Mouse (Mus musculus): ENCODE results near the gene Mog.
"Not testable (repeated sequence)": the region's sequence is repeated elsewhere in the genome, so short reads cannot be mapped to it uniquely, and the experiment has no call there.

Gene Mog

DNA sequence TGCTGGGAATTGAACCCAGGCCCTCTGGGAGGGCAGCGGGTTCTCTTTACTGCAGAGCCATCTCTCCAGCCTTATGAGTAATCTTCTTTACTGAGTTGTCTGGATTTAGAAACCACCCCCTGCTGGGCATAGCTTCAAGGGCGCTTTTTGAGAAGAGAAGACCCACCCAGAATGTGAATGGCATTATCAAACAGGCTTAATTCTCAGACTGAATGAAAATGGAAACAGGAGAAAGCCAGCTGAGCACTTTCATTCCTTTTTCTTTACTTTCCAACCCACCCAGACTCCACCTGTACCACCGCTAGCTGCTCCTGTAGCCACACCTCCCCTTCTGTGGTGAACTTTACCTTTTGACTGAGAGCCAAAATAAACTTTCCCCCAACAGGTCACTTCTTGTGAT, 27.8 kb downstream of the Mog start:
- DNase-seq (ENCODE audit: extremely low spot score, low spot score): no peak

DNA sequence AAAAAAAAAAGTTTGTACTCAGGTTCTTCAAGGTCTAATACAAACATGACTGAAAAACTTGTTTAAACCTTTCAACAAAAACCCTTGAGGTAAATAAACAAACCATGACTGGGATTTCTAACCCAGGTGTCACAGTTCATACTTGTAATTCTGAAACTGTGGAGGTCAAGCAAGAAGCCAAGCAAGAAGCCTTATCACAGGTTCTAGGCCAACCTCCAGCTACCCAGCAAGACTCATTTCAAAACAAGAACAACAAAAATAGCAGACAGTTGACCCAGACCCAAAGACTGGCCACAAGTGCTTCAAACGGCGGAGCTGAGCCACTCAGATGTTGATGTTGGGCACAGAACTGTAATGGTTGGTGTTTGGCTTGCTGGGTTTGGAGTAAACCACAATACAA, 28.7 kb downstream of the Mog start:
- DNase-seq (ENCODE audit: extremely low spot score, low spot score): no peak

- no peak for DNase-seq (ENCODE audit: extremely low spot score, low spot score)
These were observed 29.4 kb downstream of the Mog start for GRCm38 (mm10) chr17:36993770-36994325.

DNA sequence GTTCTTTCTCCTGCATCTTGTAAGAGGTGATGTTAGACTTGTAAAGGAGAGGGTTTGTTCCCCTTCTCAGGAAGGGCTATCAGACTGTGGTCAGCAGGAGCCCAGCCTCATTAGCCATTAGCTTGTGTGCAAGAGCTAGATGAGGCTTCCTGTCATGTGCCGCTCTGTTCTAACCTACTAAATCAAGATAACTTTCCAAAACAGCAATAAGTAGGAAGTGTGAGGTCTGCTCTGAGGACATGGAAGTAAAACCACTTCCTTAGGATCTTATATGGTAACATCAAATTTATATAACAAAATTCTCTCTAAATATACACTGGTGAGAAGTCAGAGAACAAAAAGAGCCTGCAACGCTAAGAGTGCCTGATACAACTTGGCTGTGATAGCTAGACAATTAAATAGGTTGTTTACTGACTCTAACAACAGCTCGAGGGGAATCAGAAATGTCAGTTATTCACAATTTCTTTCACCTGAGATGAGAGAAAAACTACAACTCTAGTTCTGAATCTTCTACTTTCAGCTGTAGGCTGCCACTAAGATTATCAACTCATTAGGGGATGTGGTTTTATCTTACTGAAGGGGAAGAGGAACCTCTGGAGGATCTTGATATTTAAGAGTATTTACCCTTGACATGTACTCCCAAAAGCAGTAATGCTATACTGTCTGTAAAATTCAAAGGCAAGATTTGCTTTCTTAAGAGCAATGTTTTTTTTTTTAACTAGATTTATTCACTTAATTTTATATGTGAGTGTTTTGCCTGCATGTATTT, 30.7 kb downstream of the Mog start:
- DNase-seq (ENCODE audit: extremely low spot score, low spot score): no peak

- DNase-seq (ENCODE audit: extremely low spot score, low spot score): not testable (repeated sequence)
These were observed 32.6 kb downstream of the Mog start for GRCm38 (mm10) chr17:36990630-36991029.

- no peak for DNase-seq (ENCODE audit: extremely low spot score, low spot score)
These were observed 33.8 kb downstream of the Mog start, which contains the start of gene H2-M5 for GRCm38 (mm10) chr17:36989437-36989836. H2-M5 (minus strand) TSS chr17:36989537.

DNA sequence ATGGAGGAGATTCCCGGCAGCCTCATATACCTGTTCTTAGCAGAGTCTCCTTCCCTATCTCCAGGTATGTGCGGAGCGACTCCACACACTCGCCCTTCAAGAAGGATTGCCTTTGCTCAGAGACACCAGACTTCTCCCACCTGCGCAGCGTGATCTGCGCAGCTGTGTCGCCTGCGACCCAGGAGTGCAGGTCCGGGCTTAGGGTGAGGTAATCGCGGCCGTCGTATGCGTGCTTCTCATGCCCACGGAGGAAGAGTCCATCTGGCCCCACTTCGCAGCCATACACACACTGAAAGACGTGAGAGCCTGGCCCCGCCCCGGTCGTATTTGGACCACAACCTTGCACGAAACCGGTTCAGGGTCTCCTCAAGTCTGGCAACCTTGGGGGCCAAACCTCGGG, 34.7 kb downstream of the Mog start:
- DNase-seq (ENCODE audit: extremely low spot score, low spot score): no peak

DNA sequence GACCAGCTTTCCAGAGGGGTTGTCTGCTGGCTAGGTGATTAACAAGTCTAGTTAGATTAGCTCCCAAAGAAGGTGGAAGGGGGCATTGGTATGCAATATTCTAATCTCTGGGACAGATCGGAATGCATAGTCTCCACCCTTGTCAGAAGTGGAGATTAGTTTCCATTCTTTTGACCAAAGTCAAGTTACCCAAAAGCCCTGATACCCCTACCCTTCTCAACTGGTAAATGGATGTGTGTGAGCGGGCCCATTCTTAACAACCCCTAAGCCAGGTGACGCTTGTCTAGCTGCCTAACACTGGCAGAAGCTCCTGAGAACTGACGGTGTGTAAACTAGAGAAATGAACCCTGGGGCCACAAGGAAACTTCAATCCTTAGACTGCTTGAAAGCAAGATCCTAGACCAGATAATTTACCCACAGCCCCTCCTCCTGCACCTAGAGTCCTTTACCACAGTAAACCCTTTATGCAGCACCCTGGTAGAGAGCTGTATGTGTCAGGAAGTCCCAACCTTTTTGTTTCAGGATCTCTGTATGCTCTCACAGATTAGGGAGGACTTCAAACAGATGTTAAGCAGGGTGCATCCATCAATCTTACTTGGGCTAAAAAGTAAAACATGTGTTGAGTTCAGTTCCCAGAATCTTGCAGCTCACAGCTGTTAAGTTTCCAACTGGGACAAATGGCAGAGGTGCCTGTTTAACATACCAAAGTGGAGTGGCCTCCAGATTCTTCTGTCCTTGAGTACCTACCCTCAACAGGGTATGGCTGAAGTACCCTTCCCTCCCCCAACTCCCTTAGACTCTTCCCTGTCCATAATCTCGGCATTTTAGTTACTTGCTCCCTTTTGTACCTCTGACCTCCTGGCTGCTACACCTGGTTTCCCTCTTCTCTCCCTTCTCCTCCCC, 40.7 kb downstream of the Mog start:
- DNase-seq (ENCODE audit: extremely low spot score, low spot score): no peak

DNA sequence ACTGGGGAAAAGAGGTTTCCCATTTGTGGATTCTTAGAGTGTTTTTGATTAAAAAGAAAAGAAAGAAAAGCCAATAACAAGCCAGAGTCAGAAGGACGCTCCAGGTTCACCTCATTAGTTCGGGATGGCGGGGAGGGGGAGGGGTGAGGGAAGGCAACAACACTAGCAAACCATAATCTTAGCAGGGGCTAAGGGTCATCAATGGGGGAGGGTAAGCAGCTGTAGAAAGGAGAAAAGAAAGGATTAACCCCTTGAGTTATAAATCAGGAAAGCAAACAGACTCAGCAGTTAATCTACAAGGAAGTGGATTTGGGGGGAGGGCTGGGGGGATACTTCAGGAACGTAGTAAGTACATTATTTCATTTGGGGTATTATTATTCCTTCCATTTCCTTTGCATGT, 41.4 kb downstream of the Mog start:
- DNase-seq (ENCODE audit: extremely low spot score, low spot score): no peak

DNA sequence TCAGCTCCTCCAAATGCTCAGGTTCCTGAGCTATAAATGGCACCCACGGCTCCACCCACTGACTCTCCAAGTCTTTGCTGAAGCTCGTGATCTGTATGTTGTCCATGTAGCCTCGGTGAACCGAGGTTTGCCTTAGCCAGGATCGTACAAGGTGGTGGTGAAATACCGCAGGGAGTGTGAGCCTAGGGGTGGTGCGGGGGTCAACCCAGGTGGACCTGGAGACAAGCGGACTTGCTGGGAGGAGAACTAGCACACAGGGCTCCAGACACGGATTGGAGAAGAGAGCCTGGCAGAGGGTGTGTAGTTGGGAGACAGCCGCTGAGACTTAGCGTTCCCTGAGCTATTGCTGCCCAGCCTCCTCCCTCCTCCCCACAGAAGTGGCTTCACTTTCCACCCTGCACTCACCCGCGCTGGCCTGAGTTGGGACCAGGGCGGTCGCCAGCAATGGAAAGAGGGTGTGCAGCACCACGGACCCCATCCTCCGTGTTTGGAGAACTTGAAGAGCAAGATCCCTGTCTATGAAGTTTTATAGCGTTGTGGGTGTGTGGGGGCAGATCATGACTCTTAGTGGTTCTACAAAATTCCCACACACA, 41.9 kb downstream of the Mog start, which contains the start of gene 2410137M14Rik:
2410137M14Rik (minus strand) TSS at position 17 of the 593 bp plus-strand sequence.
- no peak for DNase-seq (ENCODE audit: extremely low spot score, low spot score)

DNA sequence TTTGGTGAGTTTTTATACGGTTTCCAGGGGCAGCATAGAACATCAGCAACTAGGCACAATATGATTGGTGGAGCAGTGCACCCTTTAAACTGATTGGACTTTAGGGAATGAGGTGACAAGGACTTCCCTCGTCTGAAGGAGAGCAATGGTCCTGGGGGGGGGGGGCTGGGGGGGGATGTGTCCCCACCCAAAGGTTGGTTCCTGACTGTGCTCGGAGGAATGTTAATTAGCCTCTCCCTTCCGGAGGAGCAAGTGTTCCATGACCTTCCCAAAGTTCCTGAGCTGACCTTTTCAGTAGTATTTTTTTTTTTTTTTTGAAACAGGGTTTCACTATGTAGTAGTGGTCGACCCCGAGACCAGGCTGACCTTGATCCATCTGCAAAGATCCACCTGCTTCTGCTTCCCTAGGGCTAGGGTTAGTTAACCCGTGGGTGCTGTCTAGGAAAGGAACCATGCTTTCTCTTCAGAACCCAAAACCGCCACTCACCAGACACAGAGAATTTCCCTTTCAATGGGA, 49.9 kb downstream of the Mog start:
- DNase-seq (ENCODE audit: extremely low spot score, low spot score): no peak

DNA sequence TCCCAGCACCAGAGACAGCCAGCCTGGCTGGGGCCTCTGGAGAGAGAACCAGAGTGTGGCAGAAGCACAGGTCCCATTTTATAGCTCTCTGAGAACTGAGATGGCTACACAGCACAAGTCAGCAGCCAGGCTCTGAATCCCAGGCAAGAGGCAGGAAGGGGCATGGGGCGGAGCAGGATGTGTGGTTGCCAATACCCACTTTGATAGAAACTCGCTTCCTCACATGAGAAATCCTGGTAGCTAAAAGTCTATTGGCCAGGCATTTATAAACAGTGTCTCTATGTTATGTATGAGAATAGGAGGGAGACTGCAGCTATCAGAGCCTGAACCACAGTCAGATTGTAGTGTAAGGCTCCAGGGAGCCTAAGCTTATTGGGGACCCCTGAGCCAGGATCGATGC, 50.4 kb downstream of the Mog start:
- DNase-seq (ENCODE audit: extremely low spot score, low spot score): no peak

DNA sequence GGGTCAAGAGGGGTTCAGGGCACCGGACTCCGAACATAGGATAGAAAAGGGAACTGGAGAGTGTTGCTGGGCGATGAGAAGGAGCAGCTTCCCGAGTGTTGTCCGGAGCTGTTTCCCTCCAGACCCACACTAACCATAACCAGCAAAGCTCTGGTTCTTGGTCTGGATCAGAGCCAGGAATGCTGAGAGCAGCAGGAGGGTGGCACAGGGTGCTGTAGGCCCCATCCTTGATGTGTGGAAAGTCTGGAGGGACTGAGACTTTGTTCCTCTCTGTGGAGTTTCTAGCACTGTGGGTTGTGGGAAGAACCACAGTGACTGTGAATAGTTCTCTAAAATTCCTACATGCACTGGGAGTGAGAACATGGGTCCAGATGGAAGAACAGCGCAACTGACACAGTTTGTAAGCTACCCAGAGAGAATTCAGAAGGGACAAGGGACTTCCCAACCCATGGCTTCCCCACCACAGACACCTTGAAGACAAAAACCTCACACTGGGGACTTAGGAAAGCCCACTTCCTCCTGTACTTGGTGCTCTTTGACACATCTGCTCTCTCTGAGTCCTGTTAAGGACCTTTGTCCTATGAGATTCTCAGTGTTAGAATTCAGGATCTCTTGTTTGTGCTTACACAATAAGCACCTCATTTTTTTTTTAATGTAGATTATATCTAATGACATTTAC, 51.9 kb downstream of the Mog start:
- no peak for DNase-seq (ENCODE audit: extremely low spot score, low spot score)

DNA sequence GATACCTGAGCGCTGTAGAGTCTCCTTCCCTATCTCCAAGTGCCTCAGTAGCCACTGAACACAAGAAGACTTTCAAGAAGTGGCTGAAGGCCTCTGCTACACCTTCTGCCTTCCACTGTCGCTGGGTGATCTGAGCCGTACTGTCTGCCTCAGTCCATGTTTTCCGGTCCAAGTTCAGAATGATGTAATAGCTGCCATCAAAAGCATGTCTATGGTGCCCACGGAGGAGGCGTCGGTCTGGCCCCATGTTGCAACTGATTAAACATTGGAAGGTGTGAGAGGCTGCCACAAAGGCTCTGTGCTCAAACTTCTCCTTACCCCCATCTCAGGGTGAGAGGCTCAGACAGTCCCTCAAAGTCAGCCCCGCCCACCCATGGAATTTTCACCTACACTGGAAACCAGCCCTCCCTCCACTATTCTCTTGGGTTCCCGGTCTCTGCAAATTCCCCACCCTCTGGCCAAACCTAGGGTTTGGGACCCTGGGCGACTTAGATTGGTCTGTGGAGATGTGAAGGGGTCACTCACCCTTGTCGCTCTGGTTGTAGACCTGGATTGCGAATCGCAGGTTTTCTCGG, 52.8 kb downstream of the Mog start:
- DNase-seq (ENCODE audit: extremely low spot score, low spot score): no peak

- no peak for DNase-seq (ENCODE audit: extremely low spot score, low spot score)
These were observed 56.3 kb downstream of the Mog start for GRCm38 (mm10) chr17:36966875-36967274.

DNA sequence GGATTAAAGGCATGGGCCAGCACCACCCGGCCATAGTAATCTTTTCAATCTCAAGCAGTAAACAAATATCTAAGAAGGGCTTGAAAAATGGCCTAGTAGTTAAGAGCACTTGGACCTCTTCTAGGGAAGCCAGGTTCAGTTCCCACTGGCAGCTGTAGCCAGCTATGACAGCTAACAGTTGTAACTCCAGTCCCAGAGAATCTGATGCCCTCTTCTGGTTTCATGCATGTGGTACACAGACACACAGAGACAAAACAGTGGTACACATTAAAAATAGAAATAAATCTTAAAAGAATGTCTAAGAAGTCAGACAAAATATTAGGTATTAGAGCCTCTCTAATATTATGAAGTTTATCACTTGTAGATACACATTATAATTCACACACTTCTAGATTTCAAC, 62.1 kb downstream of the Mog start:
- no peak for DNase-seq (ENCODE audit: extremely low spot score, low spot score)
